Mouse (Mus musculus): Measurements from ENCODE around the gene Aoc2. TPM values are rescaled to one million over a fixed set of nuclear protein-coding genes. Genes with fewer than 3 reads are reported as not detected.

Gene Aoc2
- total and polyA plus RNA-seq, 2 experiments from 2014 or later: 0.87 to 4.4 TPM

DNA sequence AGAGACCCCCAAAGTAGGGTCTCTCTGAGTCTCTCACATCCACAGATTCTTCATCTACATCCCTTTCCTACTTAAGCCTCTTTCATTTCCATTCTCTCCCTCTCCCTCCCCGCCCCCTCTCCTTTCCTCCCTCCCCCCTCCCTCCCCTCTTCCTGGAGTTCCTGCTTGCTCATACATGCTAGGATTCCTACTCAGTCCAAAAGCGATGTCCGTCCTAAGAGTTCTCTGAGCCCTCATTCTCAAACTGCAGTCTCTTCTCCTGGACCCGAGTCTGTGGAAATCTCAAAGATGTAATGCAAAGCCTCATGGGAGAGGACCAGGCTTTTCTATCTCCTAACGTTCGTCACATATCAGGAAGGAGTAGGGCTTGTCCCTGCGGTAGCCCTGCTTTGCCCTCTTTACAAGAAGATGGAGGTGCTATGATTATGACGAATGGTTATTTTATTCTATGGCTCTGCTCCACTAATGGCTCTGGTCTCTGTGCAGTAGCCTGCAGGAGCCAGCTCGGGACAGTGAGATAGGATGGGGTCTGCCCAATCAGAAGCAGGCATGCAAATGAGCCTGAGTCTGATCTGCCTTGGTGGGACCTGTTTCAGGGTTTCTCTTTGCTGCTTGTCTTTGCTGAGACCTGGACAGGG lies 13.4 kb downstream of the Aoc2 start:
- Histone ChIP-seq H3K4me2 (ENCODE audit: low read depth) (peak overlapping the region; percentile 58), H3K36me3 (ENCODE audit: insufficient read depth) (no peaks in the 10 kb centered on the region), H3K4me3 (ENCODE audit: low read depth, low read length) (peak overlapping the region; percentile 40), H3K9me3 (ENCODE audit: low read length) (no peaks in the 10 kb centered on the region), H3K27me3 (ENCODE audit: insufficient read depth, low read length) (no peaks in the 10 kb centered on the region), H3K4me1 (ENCODE audit: insufficient read depth) (no peaks in the 10 kb centered on the region), H3K9ac (peak overlapping the region; percentile 43; the same call in 1 of the 2 replicates), H3K27ac (ENCODE audit: low read depth, low read length) (peak overlapping the region; percentile 60)
- peak; percentile 95 for ATAC-seq
- DNase-seq: peak; percentile 69
- 1% methylated on average over 9 of the region's 9 CpGs for WGBS
- TF ChIP-seq CTCF (IDR thresholded peaks at IDR 0.05; ENCODE audit: low read depth): no peak

GRCm38 (mm10) chr11:101347083-101347775 lies 22.4 kb downstream of the Aoc2 start:
- Histone ChIP-seq H3K4me3 (ENCODE audit: low read depth, low read length) (no peak overlapping the region), H3K9me3 (ENCODE audit: low read length) (no peaks in the 10 kb centered on the region), H3K27me3 (ENCODE audit: insufficient read depth, low read length) (no peaks in the 10 kb centered on the region), H3K4me1 (ENCODE audit: insufficient read depth) (no peaks in the 10 kb centered on the region), H3K4me2 (ENCODE audit: low read depth) (no peak overlapping the region), H3K36me3 (ENCODE audit: insufficient read depth) (no peaks in the 10 kb centered on the region), H3K9ac (no peak overlapping the region), H3K27ac (ENCODE audit: low read depth, low read length) (no peak overlapping the region)
- WGBS: 77% methylated on average over 10 of the region's 10 CpGs
- TF ChIP-seq CTCF (IDR thresholded peaks at IDR 0.05; ENCODE audit: low read depth): no peak
- DNase-seq (no peak), ATAC-seq (no peak)

GRCm38 (mm10) chr11:101348774-101349173 lies 23.9 kb downstream of the Aoc2 start:
- Histone ChIP-seq H3K4me3 (ENCODE audit: low read depth, low read length) (no peak overlapping the region), H3K4me1 (ENCODE audit: insufficient read depth) (no peaks in the 10 kb centered on the region), H3K27ac (ENCODE audit: low read depth, low read length) (no peak overlapping the region), H3K36me3 (ENCODE audit: insufficient read depth) (no peaks in the 10 kb centered on the region), H3K4me2 (ENCODE audit: low read depth) (no peak overlapping the region), H3K27me3 (ENCODE audit: insufficient read depth, low read length) (no peaks in the 10 kb centered on the region), H3K9ac (no peak overlapping the region), H3K9me3 (ENCODE audit: low read length) (no peaks in the 10 kb centered on the region)
- DNase-seq (no peak), ATAC-seq (no peak)
- WGBS: 76% methylated on average over 7 of the region's 7 CpGs
- no peak for TF ChIP-seq CTCF (IDR thresholded peaks at IDR 0.05; ENCODE audit: low read depth)

GRCm38 (mm10) chr11:101349216-101349615 lies 24.4 kb downstream of the Aoc2 start:
- Histone ChIP-seq H3K4me3 (ENCODE audit: low read depth, low read length) (no peak overlapping the region), H3K9ac (no peak overlapping the region), H3K4me1 (ENCODE audit: insufficient read depth) (no peaks in the 10 kb centered on the region), H3K9me3 (ENCODE audit: low read length) (no peaks in the 10 kb centered on the region), H3K36me3 (ENCODE audit: insufficient read depth) (no peaks in the 10 kb centered on the region), H3K4me2 (ENCODE audit: low read depth) (no peak overlapping the region), H3K27ac (ENCODE audit: low read depth, low read length) (no peak overlapping the region), H3K27me3 (ENCODE audit: insufficient read depth, low read length) (no peaks in the 10 kb centered on the region)
- no peak for ATAC-seq
- 89% methylated on average over 3 of the region's 3 CpGs for WGBS
- no peak for DNase-seq
- no peak for TF ChIP-seq CTCF (IDR thresholded peaks at IDR 0.05; ENCODE audit: low read depth)

DNA sequence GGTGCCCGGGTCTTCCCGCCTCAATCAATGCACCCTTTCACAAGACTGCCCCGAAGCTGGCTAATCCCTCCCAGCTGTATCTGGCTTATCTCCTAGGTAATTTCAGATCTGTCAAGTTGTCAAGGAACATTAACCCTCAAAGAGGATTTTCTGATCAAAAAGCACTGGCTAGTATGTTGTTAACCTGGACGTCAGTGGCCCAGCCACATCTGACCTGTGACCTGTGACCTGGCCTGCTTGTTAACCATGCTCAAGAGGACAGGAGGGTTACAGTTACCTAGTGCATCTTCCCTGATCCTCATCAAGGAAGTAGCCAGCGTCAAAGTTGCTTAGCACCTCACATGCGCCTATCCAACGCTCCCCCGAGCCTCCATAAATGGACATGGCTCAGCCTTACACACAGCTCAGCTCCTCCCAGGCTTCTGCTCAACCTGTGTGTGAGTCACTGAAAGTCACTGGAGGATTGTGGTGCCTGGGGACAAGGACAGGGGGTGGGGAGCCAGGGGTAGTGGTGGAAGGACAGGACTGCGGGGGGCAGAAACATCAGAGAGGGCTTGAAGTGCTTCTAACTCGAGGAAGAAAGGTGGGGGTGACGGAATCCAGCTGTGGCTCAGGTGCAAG lies 26.3 kb downstream of the Aoc2 start:
- no peaks in the 10 kb centered on the region for H3K27me3 ChIP-seq (ENCODE audit: insufficient read depth, low read length)

GRCm38 (mm10) chr11:101351721-101352111 lies 26.9 kb downstream of the Aoc2 start:
- no peak for ATAC-seq
- H3K9ac ChIP-seq: no peak overlapping the region
- no peaks in the 10 kb centered on the region for H3K4me1 ChIP-seq (ENCODE audit: insufficient read depth)
- H3K36me3 ChIP-seq (ENCODE audit: insufficient read depth): no peaks in the 10 kb centered on the region
- DNase-seq: no peak
- H3K27me3 ChIP-seq (ENCODE audit: insufficient read depth, low read length): no peaks in the 10 kb centered on the region
- H3K4me2 ChIP-seq (ENCODE audit: low read depth): no peak overlapping the region
- H3K9me3 ChIP-seq (ENCODE audit: low read length): no peaks in the 10 kb centered on the region
- H3K27ac ChIP-seq (ENCODE audit: low read depth, low read length): no peak overlapping the region
- no peak overlapping the region for H3K4me3 ChIP-seq (ENCODE audit: low read depth, low read length)
- WGBS: 75% methylated on average over 3 of the region's 3 CpGs
- TF ChIP-seq CTCF (IDR thresholded peaks at IDR 0.05; ENCODE audit: low read depth): no peak

More for the DNA sequence above, 26.3 kb downstream of the Aoc2 start:
- Histone ChIP-seq H3K4me1 (ENCODE audit: insufficient read depth) (no peaks in the 10 kb centered on the region), H3K9ac (no peak overlapping the region), H3K27ac (ENCODE audit: low read depth, low read length) (no peak overlapping the region), H3K36me3 (ENCODE audit: insufficient read depth) (no peaks in the 10 kb centered on the region), H3K9me3 (ENCODE audit: low read length) (no peaks in the 10 kb centered on the region), H3K4me2 (ENCODE audit: low read depth) (no peak overlapping the region), H3K4me3 (ENCODE audit: low read depth, low read length) (no peak overlapping the region)
- DNase-seq: no peak
- no peak for TF ChIP-seq CTCF (IDR thresholded peaks at IDR 0.05; ENCODE audit: low read depth)
- no peak for ATAC-seq
- WGBS: 71% methylated on average over 11 of the region's 11 CpGs

DNA sequence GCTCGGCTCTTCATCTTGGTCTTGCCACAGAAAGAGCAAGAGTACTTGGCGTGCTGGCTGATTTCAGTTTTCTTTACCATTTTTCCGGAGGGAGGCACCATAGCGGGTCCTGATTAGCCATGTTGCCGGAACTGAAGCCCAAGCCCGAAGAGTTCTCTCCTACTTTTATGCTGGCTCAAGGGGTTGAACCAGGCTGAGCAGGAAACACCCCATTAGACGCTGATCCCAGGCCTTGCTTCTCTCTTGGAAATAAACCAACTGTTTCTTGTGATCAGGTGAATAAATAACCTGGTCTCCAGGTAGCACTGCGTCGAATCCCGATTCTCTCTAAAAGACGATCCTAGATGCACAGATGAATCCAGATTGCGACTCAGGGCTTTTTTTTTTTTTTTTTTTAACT lies 28.6 kb downstream of the Aoc2 start:
- TF ChIP-seq CTCF (IDR thresholded peaks at IDR 0.05; ENCODE audit: low read depth): no peak
- no peaks in the 10 kb centered on the region for H3K36me3 ChIP-seq (ENCODE audit: insufficient read depth)
- H3K4me2 ChIP-seq (ENCODE audit: low read depth): no peak overlapping the region
- H3K9me3 ChIP-seq (ENCODE audit: low read length): no peaks in the 10 kb centered on the region
- WGBS: 90% methylated on average over 12 of the region's 12 CpGs
- no peaks in the 10 kb centered on the region for H3K27me3 ChIP-seq (ENCODE audit: insufficient read depth, low read length)
- no peak overlapping the region for H3K9ac ChIP-seq
- H3K4me3 ChIP-seq (ENCODE audit: low read depth, low read length): no peak overlapping the region
- no peak overlapping the region for H3K27ac ChIP-seq (ENCODE audit: low read depth, low read length)
- ATAC-seq (no peak), DNase-seq (no peak)
- H3K4me1 ChIP-seq (ENCODE audit: insufficient read depth): no peaks in the 10 kb centered on the region

All from forebrain, postnatal 0 days (tissue).